Mouse (Mus musculus) erythroblast, embryonic 14.5 days (primary cell): ENCODE measurements at regions not wholly inside any gene's neighbourhood (a gene's known extent, or its start where the extent isn't known, plus 50 kb on each side); places are given as distances from the start of the nearest gene placed in this dataset.

ENCODE experiments used
- GATA1 ChIP-seq: IDR thresholded peaks from 2 replicates; pipeline ENCODE4 v1.6.1; 2012; ENCODE audit warnings: low read length, inconsistent platforms, mixed read lengths
- TAL1 ChIP-seq: IDR thresholded peaks from 3 replicates; pipeline ENCODE4 v1.6.1; 2012; ENCODE audit warnings: low read length, inconsistent platforms, mixed read lengths

DNA sequence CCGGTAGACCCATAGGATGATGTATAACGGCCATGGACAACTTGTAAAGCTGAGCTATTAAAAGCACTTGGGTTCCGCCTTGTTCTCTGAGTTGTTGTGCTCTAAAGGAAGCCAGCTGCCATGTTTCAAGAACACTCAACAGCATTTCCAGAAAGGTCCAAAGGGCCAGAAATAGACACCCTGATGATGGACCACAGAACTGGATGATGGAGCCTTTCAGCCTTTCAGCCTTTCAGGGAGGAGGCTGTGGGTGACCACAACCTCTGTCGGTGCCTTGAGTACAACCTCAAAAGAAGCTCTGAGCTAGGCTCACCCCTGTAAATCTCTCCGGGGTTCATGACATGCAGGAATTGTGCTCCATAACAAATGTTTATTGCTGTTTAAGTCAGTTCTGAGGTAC, 259.3 kb downstream of the Sv2b start:
- TF ChIP-seq GATA1 (no peak), TAL1 (no peak)
